Mouse (Mus musculus) midbrain, postnatal 0 days (tissue): ENCODE data around the gene Ugt1a6b. TPM values are rescaled to one million over a fixed set of nuclear protein-coding genes. Genes with fewer than 3 reads are reported as not detected.
A peak's percentile ranks its signal among the peaks of the same experiment; 100 is the strongest.
"Not testable (repeated sequence)": the region's sequence is repeated elsewhere in the genome, so short reads cannot be mapped to it uniquely, and the experiment has no call there.

Experiments used
- ATAC-seq: fragments of 200-750 bp; cut with Nextera tagmentation; 2 replicates; pipeline ENCODE4 v1.8.0; 2017; ENCODE audit warnings: moderate number of reproducible peaks, mild to moderate bottlenecking, moderate TSS enrichment, moderate library complexity; ENCODE audit not compliant: low FRiP score
- DNase-seq: peaks from one replicate; pipeline ENCODE4 v3.0.0-alpha.2; 2015; ENCODE audit warnings: low spot score
- H3K27ac ChIP-seq: fragments of 300-500 bp; sonication (generic); 2 replicates; pipeline ENCODE4 v1.5.1; 2014; ENCODE audit warnings: low read depth, mild to moderate bottlenecking, low read length, mixed read lengths
- H3K27me3 ChIP-seq: fragments of 300-500 bp; sonication (generic); 2 replicates; pipeline ENCODE4 v1.6.1; 2014; ENCODE audit warnings: low read length, control low read depth, mixed read lengths; ENCODE audit not compliant: insufficient read depth
- H3K36me3 ChIP-seq: fragments of 300-500 bp; sonication (generic); 2 replicates; pipeline ENCODE4 v1.6.1; 2014; ENCODE audit warnings: low read length, control low read depth, mixed read lengths; ENCODE audit not compliant: insufficient read depth
- H3K4me1 ChIP-seq: fragments of 300-500 bp; sonication (generic); 2 replicates; pipeline ENCODE4 v1.6.1; 2014; ENCODE audit warnings: mild to moderate bottlenecking, control low read depth, antibody characterized with exemption, low read length, mixed read lengths; ENCODE audit not compliant: insufficient read depth
- H3K4me2 ChIP-seq: fragments of 300-500 bp; sonication (generic); 2 replicates; pipeline ENCODE4 v1.6.1; 2014; ENCODE audit warnings: low read depth, mild to moderate bottlenecking, low read length, mixed read lengths; ENCODE audit not compliant: poor library complexity, severe bottlenecking
- H3K4me3 ChIP-seq: fragments of 300-500 bp; sonication (generic); 2 replicates; pipeline ENCODE4 v1.5.1; 2014; ENCODE audit warnings: low read depth, mild to moderate bottlenecking, low read length, moderate library complexity
- H3K9ac ChIP-seq: fragments of 300-500 bp; sonication (generic); replicated peaks from 2 replicates; pipeline ENCODE4 v1.6.1; 2014; ENCODE audit warnings: mild to moderate bottlenecking, low read length, moderate library complexity, mixed read lengths; ENCODE audit not compliant: poor library complexity, severe bottlenecking
- H3K9me3 ChIP-seq: fragments of 300-500 bp; sonication (generic); 2 replicates; pipeline ENCODE4 v1.6.1; 2016; ENCODE audit warnings: low read length, control low read depth
- CTCF ChIP-seq: IDR thresholded peaks from 2 replicates; pipeline ENCODE4 v1.5.1; 2016; ENCODE audit warnings: antibody characterized with exemption, mild to moderate bottlenecking
- WGBS: fragments of 180-500 bp; shearing (Covaris S2); extraction: QIAGEN DNeasy Blood & Tissue Kit; methylation state at CpG from one replicate; pipeline ENCODE4 v1.1.7; 2014; 5-methylcytosine and 5-hydroxymethylcytosine counted together
- polyA plus RNA-seq: library from polyadenylated mRNA; unstranded; fragments of >200 nt; fragmentation: Nextera tagmentation; extraction: Ambion mirVana; gene quantifications from 2 replicates; pipeline ENCODE4 v1.2.1, GENCODE M21; 2015
- total RNA-seq: library from RNA; depleted of rRNA; stranded (reverse); fragments of >200 nt; gene quantifications from 2 replicates; pipeline ENCODE4 v1.2.3, GENCODE M21; 2014

The Ugt1a6b gene
- total and polyA plus RNA-seq, 2 experiments from 2014 or later, result 1.9 TPM; not detected in 1

GRCm38 (mm10) chr1:88077128-88077527, 25.9 kb upstream of the Ugt1a6b start:
- DNase-seq (no peak), ATAC-seq (no peak)
- no peaks in the 10 kb centered on the region for H3K4me1 ChIP-seq
- no peak overlapping the region for H3K9ac ChIP-seq
- WGBS, result 90% methylated on average over 1 of the region's 1 CpGs
- no peaks in the 10 kb centered on the region for H3K36me3 ChIP-seq
- no peak for TF ChIP-seq CTCF
- H3K9me3 ChIP-seq, result no peaks in the 10 kb centered on the region
- H3K27ac ChIP-seq, result no peak overlapping the region
- H3K4me2 ChIP-seq, result no peak overlapping the region
- H3K4me3 ChIP-seq, result no peak overlapping the region
- H3K27me3 ChIP-seq, result no peaks in the 10 kb centered on the region

- no peaks in the 10 kb centered on the region for H3K4me1 ChIP-seq
- ATAC-seq (no peak), DNase-seq (no peak)
- H3K9ac ChIP-seq, result no peak overlapping the region
- H3K27me3 ChIP-seq, result no peaks in the 10 kb centered on the region
- no peaks in the 10 kb centered on the region for H3K9me3 ChIP-seq
- no peak for TF ChIP-seq CTCF
- 95% methylated on average over 1 of the region's 1 CpGs for WGBS
- H3K4me3 ChIP-seq, result no peak overlapping the region
- no peaks in the 10 kb centered on the region for H3K36me3 ChIP-seq
- no peak overlapping the region for H3K27ac ChIP-seq
- H3K4me2 ChIP-seq, result no peak overlapping the region
Observed at GRCm38 (mm10) chr1:88081670-88082069, 21.4 kb upstream of the Ugt1a6b start.

DNA sequence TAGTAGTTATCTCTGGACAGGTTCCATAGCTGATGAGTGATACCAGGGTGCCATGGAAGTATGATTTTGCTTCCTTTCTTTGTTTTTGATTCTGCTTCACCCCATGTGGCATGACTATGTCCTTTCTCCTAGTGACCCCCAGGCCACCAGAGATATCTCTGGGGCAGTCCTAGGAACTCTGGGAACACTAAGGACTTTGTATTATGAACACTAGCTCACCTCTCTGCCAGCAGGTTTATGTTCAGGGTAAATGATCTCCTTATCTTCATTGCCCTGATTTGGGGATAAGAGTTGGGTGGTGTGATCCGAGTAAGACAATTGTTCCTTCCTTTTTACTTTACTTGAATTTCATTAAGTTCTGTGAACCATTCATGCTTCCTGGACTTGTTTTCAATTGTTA, 16.9 kb upstream of the Ugt1a6b start:
- H3K9me3 ChIP-seq, result no peaks in the 10 kb centered on the region
- no peak overlapping the region for H3K9ac ChIP-seq
- H3K4me3 ChIP-seq, result no peak overlapping the region
- no peaks in the 10 kb centered on the region for H3K36me3 ChIP-seq
- no peak for TF ChIP-seq CTCF
- 76% methylated on average over 1 of the region's 1 CpGs for WGBS
- H3K4me1 ChIP-seq, result no peaks in the 10 kb centered on the region
- H3K4me2 ChIP-seq, result no peak overlapping the region
- ATAC-seq (no peak), DNase-seq (no peak)
- H3K27ac ChIP-seq, result no peak overlapping the region
- H3K27me3 ChIP-seq, result no peaks in the 10 kb centered on the region

DNA sequence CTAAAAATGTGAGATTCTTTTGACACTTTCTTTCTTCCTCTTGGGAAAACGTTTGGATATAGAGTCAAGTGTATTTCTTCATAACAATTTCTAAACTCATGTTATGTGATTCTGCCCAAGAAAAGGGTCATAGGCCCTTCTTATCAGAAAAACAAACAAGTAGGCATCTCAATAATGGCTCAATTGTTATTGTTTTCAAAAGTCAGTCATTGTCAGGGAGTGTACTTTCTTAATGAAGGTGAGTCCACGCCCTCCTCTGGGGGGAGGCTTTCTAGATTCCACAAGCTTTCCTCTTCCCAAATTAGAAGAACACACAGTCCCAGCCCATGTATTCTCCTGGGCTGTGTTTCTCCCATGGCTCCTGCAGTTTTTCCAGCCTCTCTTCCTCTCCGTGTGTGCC, 15.5 kb upstream of the Ugt1a6b start, which contains the start of gene Ugt1a8:
Gene Ugt1a8, plus strand, starts transcription at position 301 of the 400 bp plus-strand sequence.
- Histone ChIP-seq H3K4me1 (no peaks in the 10 kb centered on the region), H3K4me2 (no peak within 1 kb of the TSS), H3K9ac (no peak within 1 kb of the TSS), H3K36me3 (no peaks in the 10 kb centered on the region), H3K27me3 (no peaks in the 10 kb centered on the region), H3K9me3 (no peaks in the 10 kb centered on the region), H3K27ac (no peak within 1 kb of the TSS), H3K4me3 (no peak within 1 kb of the TSS)
- no peak for TF ChIP-seq CTCF
- 77% methylated on average over 3 of the region's 3 CpGs for WGBS
- DNase-seq (no peak), ATAC-seq (no peak)

DNA sequence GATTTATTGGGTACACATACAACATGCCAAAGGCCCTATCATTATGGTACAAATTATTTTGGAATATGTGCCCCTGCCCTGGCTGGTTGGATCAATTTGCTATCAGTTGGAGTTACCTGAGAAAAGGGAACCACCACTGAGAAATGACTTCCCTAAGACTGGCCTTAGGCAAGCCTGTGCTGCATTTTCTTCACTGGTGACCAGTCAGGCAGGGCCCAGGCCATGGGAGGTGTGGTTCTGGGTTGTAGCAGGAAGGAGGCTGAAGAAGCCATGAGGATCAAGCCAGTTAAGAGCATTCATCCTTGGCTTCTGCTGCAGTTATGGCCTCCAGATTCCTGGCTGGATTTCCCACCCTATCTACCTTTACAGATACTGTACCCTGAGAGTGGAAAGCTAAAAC, 10.7 kb upstream of the Ugt1a6b start:
- Histone ChIP-seq H3K9me3 (no peaks in the 10 kb centered on the region), H3K4me3 (no peak overlapping the region), H3K27ac (no peak overlapping the region), H3K36me3 (no peaks in the 10 kb centered on the region), H3K9ac (no peak overlapping the region), H3K27me3 (no peaks in the 10 kb centered on the region), H3K4me2 (no peak overlapping the region), H3K4me1 (no peaks in the 10 kb centered on the region)
- no peak for ATAC-seq
- no peak for TF ChIP-seq CTCF
- no peak for DNase-seq

DNA sequence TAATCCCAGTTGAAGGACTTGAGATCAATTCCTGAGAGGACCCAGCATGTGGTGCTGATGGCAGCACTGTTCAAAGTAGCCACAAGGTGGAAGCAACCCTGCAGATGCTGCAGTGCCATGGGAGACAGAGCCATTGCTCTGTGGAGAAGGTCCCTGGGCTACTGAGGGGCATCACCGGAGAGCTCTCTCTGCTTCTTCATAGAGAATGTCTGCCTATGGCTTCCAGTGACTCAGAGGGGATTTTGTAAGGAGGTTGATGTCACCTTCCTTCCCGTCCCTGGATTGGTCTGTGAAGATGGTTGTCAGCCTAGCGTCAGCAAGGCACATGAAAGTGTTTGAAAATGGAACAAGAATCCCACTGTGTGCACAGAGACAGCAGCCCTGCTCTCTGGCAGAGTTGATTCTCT, 8.8 kb upstream of the Ugt1a6b start:
- not testable (repeated sequence) for H3K27ac ChIP-seq, H3K4me1 ChIP-seq, H3K4me3 ChIP-seq, H3K4me2 ChIP-seq, ATAC-seq, DNase-seq, H3K36me3 ChIP-seq, H3K9ac ChIP-seq, H3K9me3 ChIP-seq, H3K27me3 ChIP-seq
- WGBS, result 71% methylated on average over 3 of the region's 3 CpGs
- TF ChIP-seq CTCF, result peak; percentile 54
